Mouse (Mus musculus): Measurements from ENCODE around the gene 4632433K11Rik.
A peak's percentile ranks its signal among the peaks of the same experiment; 100 is the strongest.
"Not testable (repeated sequence)": the region's sequence is repeated elsewhere in the genome, so short reads cannot be mapped to it uniquely, and the experiment has no call there.

The 4632433K11Rik gene

GRCm38 (mm10) chr7:5019576-5019975, 14.3 kb upstream of the 4632433K11Rik start:
- not testable (repeated sequence) for ATAC-seq (ENCODE audit: insufficient number of reproducible peaks, low FRiP score, low TSS enrichment)

- peak; percentile 72 for ATAC-seq (ENCODE audit: insufficient number of reproducible peaks, low FRiP score, low TSS enrichment)
These were observed 13.8 kb upstream of the 4632433K11Rik start, which contains the start of the genes Zfp865 and Ccdc106 for GRCm38 (mm10) chr7:5020000-5020681. Gene Zfp865 (plus strand): TSS chr7:5020376. Gene Ccdc106 (plus strand): TSS chr7:5020553.

- ATAC-seq (ENCODE audit: insufficient number of reproducible peaks, low FRiP score, low TSS enrichment): 0 out of 2 replicates have a peak, but pooled peaks have one; percentile 4
These were observed 13.2 kb upstream of the 4632433K11Rik start for GRCm38 (mm10) chr7:5020685-5021084.

GRCm38 (mm10) chr7:5021197-5021596, 12.7 kb upstream of the 4632433K11Rik start:
- no peak for ATAC-seq (ENCODE audit: insufficient number of reproducible peaks, low FRiP score, low TSS enrichment)

GRCm38 (mm10) chr7:5029543-5029942, 4.4 kb upstream of the 4632433K11Rik start:
- no peak for ATAC-seq (ENCODE audit: insufficient number of reproducible peaks, low FRiP score, low TSS enrichment)

- ATAC-seq (ENCODE audit: insufficient number of reproducible peaks, low FRiP score, low TSS enrichment): no peak
These were observed 4.0 kb upstream of the 4632433K11Rik start for GRCm38 (mm10) chr7:5029946-5030345.

- no peak for ATAC-seq (ENCODE audit: insufficient number of reproducible peaks, low FRiP score, low TSS enrichment)
These were observed 3.2 kb upstream of the 4632433K11Rik start for GRCm38 (mm10) chr7:5030554-5031275.

- ATAC-seq (ENCODE audit: insufficient number of reproducible peaks, low FRiP score, low TSS enrichment): no peak
These were observed 2.4 kb upstream of the 4632433K11Rik start for GRCm38 (mm10) chr7:5031496-5031895.

- no peak for ATAC-seq (ENCODE audit: insufficient number of reproducible peaks, low FRiP score, low TSS enrichment)
These were observed 1.7 kb downstream of the 4632433K11Rik start for GRCm38 (mm10) chr7:5035628-5036027.

GRCm38 (mm10) chr7:5036136-5036535, 2.2 kb downstream of the 4632433K11Rik start:
- ATAC-seq (ENCODE audit: insufficient number of reproducible peaks, low FRiP score, low TSS enrichment): no peak

GRCm38 (mm10) chr7:5037026-5037425, 3.1 kb downstream of the 4632433K11Rik start:
- ATAC-seq (ENCODE audit: insufficient number of reproducible peaks, low FRiP score, low TSS enrichment): no peak

GRCm38 (mm10) chr7:5037467-5037866, 3.5 kb downstream of the 4632433K11Rik start:
- ATAC-seq (ENCODE audit: insufficient number of reproducible peaks, low FRiP score, low TSS enrichment): no peak

- peak; percentile 93 for ATAC-seq (ENCODE audit: insufficient number of reproducible peaks, low FRiP score, low TSS enrichment)
These were observed 4.3 kb downstream of the 4632433K11Rik start, which contains the start of gene Zfp784 for GRCm38 (mm10) chr7:5038109-5038732. Gene Zfp784 (minus strand): TSS chr7:5038446.

GRCm38 (mm10) chr7:5038940-5039339, 5.0 kb downstream of the 4632433K11Rik start:
- no peak for ATAC-seq (ENCODE audit: insufficient number of reproducible peaks, low FRiP score, low TSS enrichment)

GRCm38 (mm10) chr7:5044981-5045380, 11.1 kb downstream of the 4632433K11Rik start:
- no peak for ATAC-seq (ENCODE audit: insufficient number of reproducible peaks, low FRiP score, low TSS enrichment)

- no peak for ATAC-seq (ENCODE audit: insufficient number of reproducible peaks, low FRiP score, low TSS enrichment)
These were observed 12.2 kb downstream of the 4632433K11Rik start for GRCm38 (mm10) chr7:5046112-5046511.

- ATAC-seq (ENCODE audit: insufficient number of reproducible peaks, low FRiP score, low TSS enrichment): no peak
These were observed 13.4 kb downstream of the 4632433K11Rik start for GRCm38 (mm10) chr7:5047313-5047712.

GRCm38 (mm10) chr7:5051193-5052192, 17.6 kb downstream of the 4632433K11Rik start, which contains the start of gene Zfp580:
Gene Zfp580 (plus strand): TSS chr7:5051538.
- peak; percentile 61; the same call in 1 of the 2 replicates for ATAC-seq (ENCODE audit: insufficient number of reproducible peaks, low FRiP score, low TSS enrichment)

- ATAC-seq (ENCODE audit: insufficient number of reproducible peaks, low FRiP score, low TSS enrichment): no peak
These were observed 18.5 kb downstream of the 4632433K11Rik start for GRCm38 (mm10) chr7:5052438-5052837.

- no peak for ATAC-seq (ENCODE audit: insufficient number of reproducible peaks, low FRiP score, low TSS enrichment)
These were observed 19.0 kb downstream of the 4632433K11Rik start for GRCm38 (mm10) chr7:5052931-5053343.

Data from cerebellum, adult (tissue).